Mouse (Mus musculus): Measurements from ENCODE around the gene Olfr491.

GRCm38 (mm10) chr7:108346879-108347278 lies 33.6 kb downstream of the Olfr491 start, which contains the start of gene Olfr493:
- no peak for TF ChIP-seq POLR2A (IDR thresholded peaks at IDR 0.05; ENCODE audit: insufficient read length, low read depth)
- no peak for TF ChIP-seq MAX (IDR thresholded peaks at IDR 0.05; ENCODE audit: low read depth)
- TF ChIP-seq POLR2AphosphoS2 (IDR thresholded peaks at IDR 0.05; ENCODE audit: insufficient read length, low read depth): no peak
- no peak for TF ChIP-seq TCF12 (IDR thresholded peaks at IDR 0.05; ENCODE audit: insufficient read depth, poor library complexity, severe bottlenecking)
- no peak for TF ChIP-seq REST (IDR thresholded peaks at IDR 0.05; ENCODE audit: insufficient read depth, insufficient read length)
- TF ChIP-seq E2F4 (IDR thresholded peaks at IDR 0.05; ENCODE audit: insufficient read depth): no peak
- TF ChIP-seq MYOD1 (IDR thresholded peaks at IDR 0.05; ENCODE audit: control insufficient read depth in 1 of 3, insufficient read length in 2 of 3, low read depth in 2 of 3): no peak
- TF ChIP-seq TCF3 (IDR thresholded peaks at IDR 0.05; ENCODE audit: insufficient read length, low read depth): no peak
- no peak for TF ChIP-seq CEBPB (IDR thresholded peaks at IDR 0.05; ENCODE audit: insufficient read depth, poor library complexity, severe bottlenecking)
- TF ChIP-seq MYOG (IDR thresholded peaks at IDR 0.05; ENCODE audit: control insufficient read depth in 1 of 3, insufficient read depth in 1 of 3, insufficient read length in 2 of 3, low read depth in 2 of 3): no peak
- no peak for TF ChIP-seq USF1 (IDR thresholded peaks at IDR 0.05; ENCODE audit: low read depth)

Data from myocyte (in vitro differentiated cells).